Mouse (Mus musculus) mesoderm, embryonic 11.5 days (tissue): ENCODE measurements around the gene Strn4.

Experiments
- DNase-seq: peaks from one replicate; pipeline ENCODE4 v3.0.0-alpha.2; 2012; ENCODE audit warnings: low read depth, low spot score

The Strn4 gene

DNA sequence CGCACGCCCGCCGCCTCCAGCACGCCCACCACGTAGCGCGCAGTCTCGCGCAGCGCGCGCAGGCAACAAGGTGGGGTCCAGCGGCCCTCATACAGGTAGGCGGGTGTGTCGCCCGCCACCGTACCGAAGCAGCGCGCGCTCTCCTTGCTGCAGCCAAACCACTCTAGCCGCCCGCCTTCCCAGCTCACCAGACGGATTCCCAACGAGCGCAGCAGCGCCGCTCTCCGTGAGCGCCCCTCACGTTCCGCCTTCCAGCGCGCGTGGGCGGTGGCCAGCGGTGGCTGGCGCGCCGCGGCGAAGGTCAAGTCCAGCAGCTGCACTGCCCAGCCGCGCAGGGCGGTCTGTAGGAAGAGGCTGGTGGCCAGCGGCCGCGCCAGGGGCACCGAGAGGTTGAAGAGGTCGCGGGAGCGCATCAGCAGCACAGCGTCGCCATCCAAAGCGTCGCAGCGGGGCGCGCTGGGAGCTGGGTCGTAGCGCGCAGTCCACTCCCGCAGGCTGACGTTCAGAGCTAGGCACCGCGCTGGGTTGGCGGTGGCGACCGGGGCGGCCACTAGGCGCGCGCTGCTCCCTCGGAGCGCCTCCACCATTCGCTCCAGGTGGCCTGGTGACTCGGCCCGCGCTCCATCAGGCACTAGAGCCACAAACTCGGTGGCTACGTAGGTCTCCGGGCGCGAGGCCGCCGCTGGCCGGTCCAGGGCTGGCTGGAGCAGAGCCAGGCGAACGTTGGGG, 4.6 kb upstream of the Strn4 start:
- DNase-seq: peak; percentile 65

DNA sequence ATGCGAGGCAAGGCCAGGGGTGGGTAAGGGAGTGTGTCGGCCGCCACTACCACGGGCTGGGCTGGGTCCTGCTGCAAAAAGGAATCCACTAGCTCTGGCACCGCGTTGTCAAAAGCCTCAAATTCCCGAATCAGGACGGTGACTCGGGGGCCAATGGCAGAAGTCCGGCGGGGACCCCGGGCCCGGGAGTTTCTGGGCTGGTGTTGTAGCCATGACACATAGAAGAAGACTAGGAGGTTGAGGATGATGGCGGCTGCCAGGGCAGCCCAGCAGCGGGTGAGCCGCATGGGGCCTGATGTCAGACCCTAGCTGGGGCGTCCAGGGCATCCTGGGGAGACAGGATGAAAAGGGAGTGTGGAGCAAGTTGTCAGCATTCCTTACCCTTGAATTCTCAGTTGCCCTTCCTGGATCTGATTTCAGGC, 4.0 kb upstream of the Strn4 start:
- DNase-seq: no peak

DNA sequence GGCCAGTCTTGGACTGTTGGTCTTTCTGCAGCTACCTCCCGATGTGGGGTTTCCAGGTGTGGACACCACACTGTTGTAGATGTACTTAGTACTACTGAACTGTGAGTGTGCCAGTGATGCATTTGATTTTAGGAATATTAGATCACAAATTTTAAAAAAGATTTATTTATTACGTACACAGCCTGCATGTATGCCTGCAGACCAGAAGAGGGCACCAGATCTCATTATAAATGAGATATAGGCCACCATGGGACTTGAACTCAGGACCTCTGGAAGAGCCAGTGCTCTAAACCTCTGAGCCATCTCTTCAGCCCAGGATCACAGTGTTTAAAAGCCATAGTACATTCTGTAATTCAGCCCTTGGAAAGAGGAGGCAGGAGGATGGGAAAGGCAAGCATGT, 3.2 kb upstream of the Strn4 start:
- DNase-seq: no peak

DNA sequence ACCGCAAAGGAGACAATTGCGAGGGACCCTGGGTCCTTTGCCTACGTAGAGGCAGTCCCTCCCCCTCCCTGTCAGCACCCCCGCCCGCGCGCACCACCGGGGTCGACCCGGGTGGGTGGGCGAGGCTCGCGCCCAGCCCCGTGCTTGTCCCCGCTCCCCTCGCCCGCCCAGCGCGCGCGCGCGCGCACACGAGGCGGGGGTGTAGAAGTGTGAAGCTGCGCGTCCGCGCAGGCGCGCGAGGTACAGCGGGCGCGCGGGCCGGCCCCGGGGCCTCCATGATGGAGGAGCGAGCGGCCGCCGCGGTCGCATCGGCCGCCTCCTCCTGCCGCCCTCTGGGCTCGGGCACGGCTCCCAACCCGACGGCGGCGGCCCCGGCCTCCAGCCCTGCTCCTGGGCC, 387 bp downstream of the Strn4 start:
- peak; percentile 92 for DNase-seq

DNA sequence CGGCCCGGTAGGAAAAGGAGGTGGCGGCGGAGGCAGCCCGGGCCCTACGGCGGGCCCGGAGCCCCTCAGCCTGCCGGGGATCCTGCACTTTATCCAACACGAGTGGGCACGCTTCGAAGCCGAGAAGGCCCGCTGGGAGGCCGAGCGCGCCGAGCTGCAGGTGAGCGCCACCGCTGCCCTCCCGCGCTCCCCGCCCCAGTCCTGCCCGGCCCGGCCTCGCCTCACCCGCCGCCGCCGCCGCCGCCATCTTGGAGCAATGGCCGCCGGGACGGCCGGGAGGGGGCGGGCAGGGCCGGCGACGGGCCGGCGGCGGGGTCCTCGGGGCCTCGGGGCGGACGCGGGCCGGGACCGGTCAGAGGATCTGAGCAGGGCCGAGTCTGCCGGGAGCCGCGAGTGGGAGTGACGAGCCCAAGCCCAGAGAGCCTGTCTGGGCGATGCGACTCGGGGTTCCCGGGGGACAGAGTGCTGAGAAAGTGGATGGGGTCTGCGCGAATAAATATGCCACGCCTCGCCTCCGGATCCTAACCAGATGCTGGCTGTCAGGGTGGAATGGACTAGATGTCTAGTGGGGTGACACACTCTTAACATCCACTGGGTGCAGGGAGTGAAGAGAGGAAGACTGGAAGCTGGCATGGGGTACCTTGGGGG, 910 bp downstream of the Strn4 start, which contains the start of gene Fkrp:
TSS of gene Fkrp (minus strand) at position 258 of the 648 bp plus-strand sequence.
- peak; percentile 29 for DNase-seq

DNA sequence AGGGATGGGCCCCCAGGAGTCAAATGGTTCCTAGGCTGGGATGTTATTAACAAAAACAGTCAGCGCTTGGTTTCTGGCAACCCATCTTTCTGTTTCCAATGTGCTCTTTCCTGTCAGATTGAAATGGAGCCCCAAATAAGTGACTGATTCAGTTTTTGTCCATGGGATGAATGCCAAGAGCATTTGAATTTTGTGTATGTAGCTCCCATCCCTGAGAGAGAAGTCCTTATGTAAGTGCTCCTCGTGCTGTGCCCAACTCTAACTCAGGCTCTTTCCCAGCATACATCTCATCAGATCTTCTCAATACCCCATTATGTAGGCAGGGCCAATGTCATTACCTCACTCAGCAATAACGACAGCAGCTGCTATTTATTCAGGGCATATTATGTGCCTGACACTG, 2.0 kb downstream of the Strn4 start:
- DNase-seq: no peak

DNA sequence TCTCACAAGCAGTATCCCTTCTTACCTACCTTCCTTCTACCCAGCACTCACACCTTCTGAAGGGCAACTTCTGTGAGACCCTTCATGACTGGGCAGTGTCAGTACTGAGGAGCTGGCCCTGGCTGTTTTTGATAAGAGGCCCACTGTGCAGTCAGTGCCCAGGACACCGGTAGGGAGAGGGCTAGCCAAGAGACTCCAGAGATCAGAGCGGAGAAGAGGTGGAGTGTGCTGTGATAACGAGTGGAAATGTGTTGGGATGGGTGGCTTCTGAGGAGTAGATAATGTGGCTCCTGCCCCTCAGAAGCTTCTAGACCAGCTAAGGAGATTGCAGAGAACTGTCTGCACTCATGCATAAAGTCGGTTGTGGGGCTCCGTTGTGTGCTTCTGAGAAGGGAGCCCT, 4.1 kb downstream of the Strn4 start:
- no peak for DNase-seq

DNA sequence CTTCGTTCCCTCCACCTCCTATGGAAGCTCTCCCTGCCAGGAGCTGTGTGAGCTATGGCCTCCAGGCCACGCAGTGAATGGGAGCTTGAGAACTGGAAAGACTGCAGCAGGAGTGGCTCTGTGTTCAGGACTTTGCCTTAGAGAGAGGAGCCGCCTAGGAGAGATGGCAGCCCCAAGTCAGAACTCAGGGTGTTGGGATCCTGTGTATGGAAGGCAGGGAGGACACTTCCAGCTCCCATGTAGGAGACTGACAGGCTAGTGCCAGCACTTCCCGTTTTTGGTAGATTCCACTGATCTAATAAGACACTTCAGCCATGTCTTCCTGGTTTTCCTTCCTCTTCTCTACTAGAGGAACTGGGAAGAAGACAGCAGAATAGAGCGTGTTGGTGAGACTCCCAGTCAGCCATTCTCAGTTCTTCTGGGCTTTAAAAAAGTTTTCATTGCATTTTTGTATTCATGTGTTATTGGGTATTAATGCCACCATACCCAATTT, 4.6 kb downstream of the Strn4 start:
- DNase-seq: no peak

DNA sequence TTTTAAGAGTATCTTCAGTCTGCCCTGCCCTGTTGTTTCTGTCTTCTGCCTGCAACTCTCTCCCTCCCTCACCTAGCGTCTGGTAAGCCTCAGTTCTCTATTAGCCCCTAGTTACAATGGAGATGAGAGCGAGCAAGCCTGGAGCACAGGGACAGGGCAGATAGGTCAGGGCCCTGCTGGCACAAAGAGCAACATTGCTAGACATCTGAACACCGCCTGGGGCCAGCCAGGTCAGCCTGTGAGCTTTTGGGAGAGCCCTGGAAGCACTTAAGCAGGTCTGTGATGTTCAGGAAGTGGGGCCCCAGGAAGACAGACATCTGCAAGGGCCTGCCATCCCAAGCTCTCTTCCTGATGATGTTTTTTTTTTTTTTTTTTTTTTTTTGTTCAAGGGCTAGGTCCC, 5.4 kb downstream of the Strn4 start:
- no peak for DNase-seq

DNA sequence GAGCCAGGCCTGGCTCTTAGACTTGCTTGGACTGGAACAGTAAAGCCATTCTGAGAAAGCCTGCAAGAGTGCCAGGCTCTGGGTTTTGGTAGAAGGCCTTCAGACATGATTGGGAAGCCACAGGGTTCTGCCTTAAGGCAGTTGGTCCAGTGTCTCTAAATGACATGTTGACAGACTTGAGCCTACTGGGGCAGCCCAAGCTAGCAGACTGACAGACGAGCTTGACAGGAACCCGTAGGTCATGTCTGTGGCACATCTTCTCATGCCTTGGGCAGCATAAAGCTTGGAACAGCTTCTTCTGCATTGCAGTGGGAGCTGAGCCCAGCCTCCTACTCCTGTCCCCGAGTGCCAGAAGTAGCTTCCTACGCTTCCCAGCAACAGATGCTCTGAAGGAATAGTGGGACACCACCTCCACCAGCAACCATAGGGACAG, 6.0 kb downstream of the Strn4 start:
- no peak for DNase-seq

DNA sequence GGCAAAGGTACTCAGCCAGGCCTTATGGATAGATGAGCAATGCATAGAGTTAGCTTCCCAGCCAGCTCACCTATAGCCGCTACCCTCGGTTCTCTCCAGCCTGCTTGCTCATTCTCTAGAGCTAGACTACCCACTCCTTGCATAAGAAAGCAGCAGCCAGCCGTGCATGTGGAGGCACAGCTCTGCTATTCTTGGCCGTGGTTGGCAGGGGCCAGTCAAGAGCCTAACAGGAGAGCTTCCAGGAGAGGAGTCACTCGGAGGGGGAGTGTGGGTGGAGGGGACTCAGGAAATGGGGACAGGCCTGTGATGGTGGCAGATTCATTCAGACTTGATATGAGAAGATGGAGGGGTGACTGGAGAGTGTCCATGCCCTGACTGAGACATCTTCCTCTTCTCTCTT, 8.0 kb downstream of the Strn4 start:
- DNase-seq: no peak

DNA sequence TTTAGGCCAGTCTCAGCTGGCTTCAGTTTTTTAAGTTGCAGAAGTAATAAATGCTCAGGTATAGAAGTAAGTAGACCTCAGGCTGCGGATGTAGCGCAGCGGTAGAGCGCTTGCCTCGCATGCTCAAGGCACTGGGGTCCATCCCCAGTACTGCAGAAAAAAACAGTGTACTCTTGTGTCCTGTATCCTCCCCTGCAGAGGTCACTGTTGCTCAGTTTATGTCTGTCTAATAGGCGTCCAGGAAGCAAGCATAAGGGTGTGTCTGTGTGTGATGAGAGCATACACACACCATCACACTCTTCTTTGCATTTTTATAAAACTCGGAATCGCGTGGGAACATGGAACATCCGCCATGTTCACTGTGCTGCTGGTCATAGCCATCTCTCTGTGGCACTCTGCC, 10.1 kb downstream of the Strn4 start:
- DNase-seq: no peak

DNA sequence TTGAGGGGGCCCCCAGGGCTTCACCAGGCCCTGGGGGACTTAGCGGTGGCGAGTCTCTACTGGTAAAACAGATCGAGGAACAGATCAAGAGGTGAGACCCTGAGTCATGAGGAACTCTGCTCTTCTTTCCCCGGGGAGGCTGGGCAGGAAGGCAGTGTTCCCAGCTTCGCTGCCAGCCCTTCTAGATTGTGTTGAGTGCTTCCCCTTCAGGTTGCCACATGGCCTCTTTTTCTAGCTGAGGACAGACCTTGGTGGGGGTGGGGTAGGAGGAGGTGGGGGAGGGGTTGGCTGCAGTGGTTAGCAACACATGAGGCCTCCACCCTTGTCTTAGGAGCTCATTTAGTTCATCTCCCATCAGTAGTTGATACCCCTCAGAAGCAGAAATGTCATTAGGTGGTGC, 10.9 kb downstream of the Strn4 start:
- DNase-seq: no peak

DNA sequence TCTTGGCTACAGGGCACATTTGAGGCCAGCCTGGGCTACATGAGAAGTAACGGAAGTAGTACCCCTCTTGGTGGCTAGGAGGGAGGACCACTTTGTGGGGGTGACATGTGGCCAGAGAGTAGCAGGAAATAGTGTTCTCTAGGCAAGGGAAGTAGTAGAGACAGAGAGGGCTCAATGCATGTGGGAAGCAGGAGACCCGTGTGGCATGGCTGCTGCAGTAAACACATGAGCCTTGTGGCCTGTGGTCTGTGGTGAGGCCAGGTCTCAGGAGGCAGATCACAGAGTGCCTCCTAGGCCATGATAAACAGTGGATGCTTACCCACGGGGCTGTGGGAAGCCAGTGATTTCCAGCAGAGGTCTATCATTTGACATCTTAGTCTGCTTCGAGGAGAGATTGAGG, 11.6 kb downstream of the Strn4 start:
- DNase-seq: no peak

DNA sequence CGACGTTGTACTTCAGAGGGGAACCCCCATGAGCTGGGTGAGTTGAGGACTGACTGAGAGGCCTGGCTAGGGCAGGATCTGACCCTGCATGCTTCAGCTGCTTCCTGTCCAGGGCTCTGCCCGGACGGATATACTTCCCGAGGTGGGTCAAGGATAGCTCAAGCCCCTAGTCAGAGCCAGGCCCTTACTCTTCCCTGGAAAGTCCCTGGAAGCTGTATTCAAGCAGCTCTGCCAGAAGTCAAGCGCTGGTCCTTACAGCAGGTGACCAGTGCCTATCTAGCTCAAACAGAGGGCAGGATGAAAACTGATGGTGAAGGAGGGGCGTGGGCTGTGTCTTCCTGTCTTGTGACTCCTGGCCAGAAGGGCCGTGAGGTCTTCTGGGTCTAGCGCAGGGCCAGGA, 14.8 kb downstream of the Strn4 start:
- no peak for DNase-seq

DNA sequence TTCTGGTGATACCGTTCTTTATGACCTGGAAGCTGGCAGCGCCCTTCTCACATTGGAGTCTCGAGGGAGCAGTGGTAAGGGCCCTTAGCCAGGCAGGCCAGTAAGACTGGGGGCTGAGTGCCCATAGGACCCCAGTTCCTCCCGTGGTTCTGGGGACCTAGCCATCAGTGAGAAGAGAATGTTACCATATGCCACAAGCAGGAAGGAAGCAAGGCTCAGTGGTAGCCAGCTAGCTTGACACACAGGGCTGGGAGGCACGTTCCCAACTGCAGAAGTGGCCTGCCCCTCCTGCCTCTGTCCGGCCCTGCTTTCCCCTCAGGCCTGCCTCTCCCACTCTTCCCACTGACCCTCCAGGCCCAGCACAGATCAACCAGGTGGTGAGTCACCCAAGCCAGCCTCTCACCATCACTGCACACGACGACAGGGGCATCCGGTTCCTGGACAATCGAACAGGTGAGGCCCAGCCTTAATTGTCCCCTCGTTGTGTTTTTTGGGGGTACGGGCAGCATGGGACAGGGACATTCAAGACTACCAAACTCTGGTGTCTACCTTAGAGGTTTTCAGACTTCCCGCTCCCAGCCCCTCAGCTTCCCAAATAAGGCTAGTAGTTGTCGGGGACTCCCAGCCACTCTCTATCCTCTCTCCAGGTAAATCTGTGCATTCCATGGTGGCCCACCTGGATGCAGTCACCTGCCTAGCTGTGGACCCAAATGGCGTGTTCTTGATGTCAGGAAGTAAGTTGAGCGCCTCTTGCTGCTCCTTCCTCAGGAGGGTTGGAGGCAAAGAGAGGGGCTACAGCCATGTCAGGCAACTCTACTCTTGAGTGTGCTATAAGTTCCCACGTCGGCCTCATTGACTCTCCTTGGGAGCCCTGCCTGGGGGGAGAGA, 22.5 kb downstream of the Strn4 start:
- DNase-seq: no peak

DNA sequence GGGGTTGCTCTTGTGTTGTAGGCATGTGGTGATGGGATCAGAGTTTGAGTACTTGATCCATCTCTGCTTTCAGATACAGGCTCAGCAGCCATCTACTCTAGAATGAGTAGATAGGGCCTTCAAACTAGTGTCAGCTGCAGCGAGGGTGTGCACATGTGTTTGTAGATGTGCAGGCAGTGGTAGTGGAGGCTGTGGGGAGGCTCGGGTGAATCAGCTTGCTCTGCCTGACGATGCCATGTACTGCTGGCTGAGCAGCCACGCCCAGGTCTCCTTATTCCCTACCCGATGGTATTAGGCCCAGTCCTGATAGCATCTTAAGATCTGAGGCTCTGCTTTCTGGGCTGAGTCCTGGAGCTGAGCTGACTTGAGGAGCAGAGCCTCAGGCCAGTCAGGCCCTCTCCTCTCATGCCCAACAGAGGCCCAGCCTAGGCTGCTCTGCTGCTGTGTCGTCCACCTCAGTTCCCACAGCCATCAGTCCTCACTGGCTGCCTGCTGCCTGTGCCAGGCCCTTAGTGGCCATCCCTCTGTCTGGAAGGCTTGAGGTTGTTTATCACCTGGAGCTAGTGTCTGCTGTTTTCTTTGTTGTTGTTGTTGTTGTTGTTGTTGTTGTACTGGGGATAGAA, 23.2 kb downstream of the Strn4 start:
- DNase-seq: no peak

DNA sequence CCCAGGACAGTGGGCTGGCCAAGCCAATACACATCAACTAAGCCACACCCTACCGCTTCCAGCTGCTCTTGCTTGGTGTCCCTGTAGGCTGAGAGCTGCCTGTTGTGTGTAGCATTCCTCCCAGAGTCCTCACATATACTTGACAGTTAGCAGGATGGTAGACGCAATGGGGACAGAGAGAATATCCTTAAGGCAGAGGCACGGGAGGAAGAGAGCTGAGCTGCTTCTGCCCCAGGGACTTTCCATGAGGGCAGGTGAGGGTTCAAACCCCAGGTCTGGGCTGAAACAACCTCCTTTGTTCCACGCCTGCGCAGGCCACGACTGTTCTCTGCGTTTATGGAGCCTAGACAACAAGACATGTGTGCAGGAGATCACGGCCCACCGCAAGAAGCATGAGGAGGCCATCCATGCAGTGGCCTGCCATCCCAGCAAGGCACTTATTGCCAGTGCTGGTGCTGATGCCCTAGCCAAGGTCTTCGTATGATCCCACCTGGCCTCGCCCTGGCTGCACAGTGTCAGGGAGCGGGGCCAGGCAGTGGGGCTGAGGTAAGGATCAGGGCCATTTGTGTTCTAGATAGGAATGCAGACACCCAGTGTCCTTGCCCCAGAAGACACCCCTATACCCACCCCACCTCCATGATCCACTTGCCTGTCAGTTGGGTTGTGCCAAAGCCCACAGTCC, 23.9 kb downstream of the Strn4 start:
- no peak for DNase-seq

DNA sequence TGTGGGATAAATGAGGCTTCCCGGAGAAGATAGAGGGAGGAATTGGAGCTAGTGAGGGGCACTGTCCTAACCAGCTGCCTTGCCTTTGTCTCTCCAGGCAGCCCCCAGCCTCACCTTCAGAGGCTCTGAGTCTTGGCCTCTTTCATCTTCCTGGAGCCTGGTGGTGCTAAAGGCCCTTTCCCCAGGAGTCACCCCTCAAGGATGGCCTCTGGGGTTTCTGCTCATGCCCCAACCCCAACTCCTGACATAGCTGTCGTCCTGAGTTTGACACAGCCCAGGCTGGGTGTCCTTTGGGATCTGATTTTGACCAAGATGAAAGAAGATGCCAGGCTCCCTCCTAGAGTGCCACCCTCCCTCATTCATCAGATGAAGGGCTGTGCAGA, 24.4 kb downstream of the Strn4 start:
- no peak for DNase-seq

DNA sequence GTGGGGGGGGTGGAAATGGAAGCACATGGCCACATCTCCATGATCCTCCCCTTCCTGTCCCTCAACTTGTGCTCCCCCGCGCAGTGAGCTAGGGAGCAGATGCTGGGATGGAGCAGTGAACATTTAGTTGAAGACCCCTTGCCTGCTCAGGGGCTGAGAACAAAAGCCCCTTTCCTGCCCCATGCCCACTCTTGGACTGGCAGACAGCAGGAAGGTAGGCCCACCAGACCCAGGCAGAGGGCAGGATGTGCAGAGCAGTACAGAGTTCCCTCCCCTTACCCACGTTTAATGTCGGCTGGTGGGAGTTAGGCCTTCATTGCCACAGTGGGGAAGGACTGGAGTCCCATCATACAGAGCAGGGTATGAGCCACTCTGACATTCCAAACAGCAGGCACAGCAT, 25.4 kb downstream of the Strn4 start:
- no peak for DNase-seq
